ENCODE assay signal across 20 mouse cellular contexts in the genomic region with DNA sequence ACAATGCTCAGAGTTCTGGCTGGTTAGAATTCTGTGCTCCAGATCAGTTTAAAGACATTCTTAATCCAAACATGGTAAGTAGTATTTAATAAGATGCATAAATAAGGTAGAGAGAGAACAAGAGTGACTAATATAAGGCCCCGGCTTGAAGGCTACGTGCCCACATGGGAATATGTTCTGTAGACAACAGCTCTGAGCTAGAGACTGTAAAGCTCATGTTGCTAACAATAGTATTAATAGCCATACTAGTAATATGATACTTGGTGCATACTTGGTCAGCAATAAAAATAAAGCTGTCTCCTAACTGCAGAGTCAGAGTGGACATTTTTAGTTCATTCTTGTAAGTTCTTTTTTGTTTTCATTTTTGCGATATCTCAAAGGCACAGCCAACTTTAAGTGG. TPM values are rescaled to one million over a fixed set of nuclear protein-coding genes. Genes with fewer than 3 reads are reported as not detected.
A peak's percentile ranks its signal among the peaks of the same experiment; 100 is the strongest.
DNase-seq lines count a peak whose midpoint lies in the region; ATAC-seq and TF ChIP-seq lines count a peak whose summit lies in the region.
"Had no signal": no experiment of that assay in that cellular context is flagged by ENCODE, and none has a peak within 500 bp of the region (broad histone marks: within the 10 kb centered on the region; RNA-seq: fewer than 3 reads in every experiment).

No protein-coding gene starts in this region.

- no peak overlapping the region for H3K9ac ChIP-seq in kidney, postnatal 0 days (ENCODE audit: low read depth, low read length)
- H3K9ac ChIP-seq: embryonic facial prominence, embryonic 13.5 days; hindbrain, embryonic 15.5 days had no signal

- no peaks in the 10 kb centered on the region for H3K4me1 ChIP-seq in kidney, postnatal 0 days (replicated peaks; ENCODE audit: insufficient read depth, low read length)
- H3K4me1 ChIP-seq in embryonic fibroblast, embryonic 13.5 days (ENCODE audit: control insufficient read depth, insufficient read depth, low read length), result peaks cover 9% of the 10 kb centered on the region
- H3K4me1 ChIP-seq: embryonic facial prominence, embryonic 13.5 days; forebrain, embryonic 10.5 days; hindbrain, embryonic 15.5 days had no signal

- no peaks in the 10 kb centered on the region for H3K9me3 ChIP-seq in kidney, postnatal 0 days (replicated peaks; ENCODE audit: low read length)
- H3K9me3 ChIP-seq: embryonic facial prominence, embryonic 13.5 days; forebrain, embryonic 10.5 days; heart, embryonic 10.5 days; hindbrain, embryonic 15.5 days had no signal

- TF ChIP-seq CTCF in gastrocnemius, adult 2 months (IDR thresholded peaks at IDR 0.05), result no peak
- TF ChIP-seq CTCF in kidney, postnatal 0 days (IDR thresholded peaks at IDR 0.05; ENCODE audit: low read depth), result no peak
- TF ChIP-seq CTCF in embryonic fibroblast, embryonic 13.5 days (IDR thresholded peaks at IDR 0.05; ENCODE audit: borderline replicate concordance, insufficient read depth, low read length), result no peak

- H3K27me3 ChIP-seq in kidney, postnatal 0 days (ENCODE audit: insufficient read depth, low read length), result no peaks in the 10 kb centered on the region
- H3K27me3 ChIP-seq: embryonic facial prominence, embryonic 13.5 days; hindbrain, embryonic 15.5 days had no signal

- peak overlapping the region; percentile 54 for H3K4me3 ChIP-seq in gastrocnemius, adult 2 months
- no peak overlapping the region for H3K4me3 ChIP-seq in kidney, postnatal 0 days (replicated peaks; ENCODE audit: low read depth, low read length)
- H3K4me3 ChIP-seq in embryonic fibroblast, embryonic 13.5 days (ENCODE audit: insufficient read depth, low read length), result no peak overlapping the region
- H3K4me3 ChIP-seq: embryonic facial prominence, embryonic 13.5 days; erythroblast, embryonic 14.5 days; forebrain, embryonic 10.5 days; heart, embryonic 10.5 days; hindbrain, embryonic 15.5 days had no signal

- DNase-seq in gastrocnemius, adult 2 months, result no peak
- DNase-seq in gastrocnemius, postnatal 10 days, result no peak
- peak; percentile 51 for DNase-seq in kidney, postnatal 0 days (ENCODE audit: low spot score)
- no peak for DNase-seq in kidney, postnatal 14 days
- no peak for DNase-seq in cerebellum, postnatal 25 days
- DNase-seq: adrenal gland, postnatal 10 days; cerebellum, adult 11 months; cerebellum, adult 8-10 months; cerebellum, postnatal 14 days; gastrocnemius, postnatal 14 days; heart, postnatal 36 days had no signal

- WGBS in kidney, postnatal 0 days, result 62% methylated on average over 3 of the region's 3 CpGs

- no peak overlapping the region for H3K4me2 ChIP-seq in kidney, postnatal 0 days (ENCODE audit: low read length)
- H3K4me2 ChIP-seq: embryonic facial prominence, embryonic 13.5 days; hindbrain, embryonic 15.5 days had no signal

- H3K36me3 ChIP-seq in kidney, postnatal 0 days (ENCODE audit: insufficient read depth, low read length), result no peaks in the 10 kb centered on the region
- H3K36me3 ChIP-seq: embryonic facial prominence, embryonic 13.5 days; forebrain, embryonic 10.5 days; heart, embryonic 10.5 days; hindbrain, embryonic 15.5 days had no signal

- no peak for TF ChIP-seq POLR2A in embryonic fibroblast, embryonic 13.5 days (IDR thresholded peaks at IDR 0.05; ENCODE audit: low read depth, low read length)

- no peak for ATAC-seq in kidney, postnatal 0 days (replicated peaks; ENCODE audit: low FRiP score, low read depth)
- ATAC-seq in activated CD4-positive, CD25-positive, alpha-beta regulatory T cell, adult 4 months, result no peak
- ATAC-seq: forebrain, embryonic 14.5 days; intestine, postnatal 0 days had no signal

- H3K27ac ChIP-seq in gastrocnemius, adult 2 months, result peak overlapping the region; percentile 86
- no peak overlapping the region for H3K27ac ChIP-seq in kidney, postnatal 0 days
- peak overlapping the region; percentile 91 for H3K27ac ChIP-seq in embryonic fibroblast, embryonic 13.5 days (ENCODE audit: insufficient read depth, low read length)
- H3K27ac ChIP-seq: embryonic facial prominence, embryonic 13.5 days; forebrain, embryonic 10.5 days; heart, embryonic 10.5 days; hindbrain, embryonic 15.5 days had no signal

- intact Hi-C loops in gastrocnemius, adult 2 months (cut with DNase I), result loop anchor here (5.0 kb wide), 1 partner anchor 270 kb away; no protein-coding TSS in a partner anchor

RNA-seq across cellular contexts. Expression of a gene that starts 56.4 kb away (rescaled TPM):
- total RNA-seq in gastrocnemius, adult 2 months (2021), result 1,000 to 10,000 TPM; 5,559 to 6,662 TPM
- total RNA-seq in gastrocnemius, postnatal 10 days (2021), result 1,000 to 10,000 TPM; 3,675 to 3,755 TPM
- polyA plus RNA-seq in kidney, postnatal 0 days (2015; fragmentation: Nextera tagmentation; extraction: Ambion mirVana), result 0.74 and 0.75 TPM in 2 replicates
- polyA plus RNA-seq in embryonic fibroblast, embryonic 13.5 days (2011; ENCODE audit: insufficient read length, low read depth, missing spikeins), result 0.53 and 1.1 TPM in 2 replicates
- polyA plus RNA-seq in activated CD4-positive, CD25-positive, alpha-beta regulatory T cell, adult 4 months (2017; shearing (Covaris generic)), result 10 to 100 TPM; 24.7 to 38.1 TPM
- polyA plus RNA-seq: erythroblast, embryonic 14.5 days had no signal

Comparison
In these comparisons a context has a peak if more than half of its experiments do, and no peak if none do; other contexts are left out.
1. RNA of a gene that starts 56.4 kb away (polyA plus RNA-seq): 24.7 to 38.1 TPM in activated CD4-positive, CD25-positive, alpha-beta regulatory T cell, adult 4 months; 0.74 to 0.75 TPM in kidney, postnatal 0 days and 0.53 to 1.1 TPM in embryonic fibroblast, embryonic 13.5 days; every median in the first group is over 10 times any median in the second.